Mouse (Mus musculus) heart, adult 2 months (tissue): ENCODE measurements at regions not wholly inside any gene's neighbourhood (a gene's known extent, or its start where the extent isn't known, plus 50 kb on each side); places are given as distances from the start of the nearest gene placed in this dataset.

Experiments used
- CTCF ChIP-seq: fragments of 200-600 bp; IDR thresholded peaks from 2 replicates; pipeline ENCODE4 v1.8.1; 2022; ENCODE audit warnings: antibody characterized with exemption, mild to moderate bottlenecking, moderate library complexity
- POLR2A ChIP-seq: fragments of 200-500 bp; IDR thresholded peaks from 2 replicates; pipeline ENCODE4 v1.6.1; 2011; ENCODE audit warnings: mild to moderate bottlenecking, low read depth, low read length, control low read depth; ENCODE audit not compliant: insufficient read depth

DNA sequence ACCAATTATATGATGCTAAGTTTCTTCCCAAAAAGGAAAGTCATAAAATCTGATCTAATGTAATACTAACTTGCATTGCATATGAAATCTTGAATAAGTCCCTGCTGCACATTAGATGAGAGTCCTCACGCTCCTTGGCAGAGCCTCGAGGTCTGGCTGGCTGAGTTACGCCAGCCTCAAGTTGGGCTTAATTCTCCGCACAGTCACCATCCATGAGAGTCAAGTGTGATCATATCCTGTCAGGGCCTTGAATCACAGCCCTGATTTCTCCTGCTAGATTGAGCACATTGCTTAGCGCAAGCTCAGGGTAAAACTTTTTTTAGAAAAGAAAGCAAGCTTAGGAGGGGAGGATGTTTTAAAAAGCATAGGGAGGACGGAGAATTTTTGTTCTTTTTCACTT is 208.1 kb upstream of the Veph1 start:
- TF ChIP-seq POLR2A (no peak), CTCF (no peak)
